Mouse (Mus musculus): ENCODE measurements around the gene Ccdc107. TPM values are rescaled to one million over a fixed set of nuclear protein-coding genes. Genes with fewer than 3 reads are reported as not detected.

Ccdc107 gene
- total RNA-seq, 2 experiments from 2014 or later: 22.3 to 25.4 TPM

DNA sequence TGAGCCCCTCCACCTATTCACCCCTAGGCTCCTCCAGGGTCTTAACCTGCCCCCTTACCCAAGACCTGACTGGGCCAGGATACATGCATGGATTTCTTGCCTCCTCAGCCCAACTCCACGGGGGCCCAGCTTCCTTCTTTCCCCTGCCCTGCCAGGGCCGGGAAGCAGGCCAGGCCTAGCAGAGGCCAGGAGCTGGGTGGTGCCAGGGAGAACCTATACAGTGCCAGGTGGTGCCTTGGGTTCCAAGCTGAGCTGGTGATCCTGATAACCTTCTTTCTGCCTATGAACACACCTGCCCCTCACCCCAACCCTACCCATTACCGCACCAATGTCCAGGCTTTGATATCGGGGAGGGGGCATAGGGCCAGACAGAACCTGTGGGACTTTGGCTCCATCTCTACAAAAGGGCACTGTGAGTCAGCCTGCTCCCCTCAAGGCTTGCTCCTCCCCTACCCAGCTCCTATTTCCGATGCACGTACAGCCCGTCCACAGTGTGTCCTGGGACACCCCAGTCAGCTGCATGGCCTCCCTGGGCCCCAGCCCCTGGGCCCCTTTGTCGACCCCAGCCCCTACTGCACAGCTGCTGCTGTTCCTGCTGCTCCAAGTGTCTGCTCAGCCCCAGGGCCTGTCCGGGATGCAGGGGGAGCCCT is 14.0 kb downstream of the Ccdc107 start, which contains the start of gene Car9:
TSS of gene Car9 (plus strand) at position 431 of the 650 bp plus-strand sequence.
- intact Hi-C loops (cut with DNase I): no loop called here
- DNase-seq (ENCODE audit: low spot score in 2 of 2): no peak

DNA sequence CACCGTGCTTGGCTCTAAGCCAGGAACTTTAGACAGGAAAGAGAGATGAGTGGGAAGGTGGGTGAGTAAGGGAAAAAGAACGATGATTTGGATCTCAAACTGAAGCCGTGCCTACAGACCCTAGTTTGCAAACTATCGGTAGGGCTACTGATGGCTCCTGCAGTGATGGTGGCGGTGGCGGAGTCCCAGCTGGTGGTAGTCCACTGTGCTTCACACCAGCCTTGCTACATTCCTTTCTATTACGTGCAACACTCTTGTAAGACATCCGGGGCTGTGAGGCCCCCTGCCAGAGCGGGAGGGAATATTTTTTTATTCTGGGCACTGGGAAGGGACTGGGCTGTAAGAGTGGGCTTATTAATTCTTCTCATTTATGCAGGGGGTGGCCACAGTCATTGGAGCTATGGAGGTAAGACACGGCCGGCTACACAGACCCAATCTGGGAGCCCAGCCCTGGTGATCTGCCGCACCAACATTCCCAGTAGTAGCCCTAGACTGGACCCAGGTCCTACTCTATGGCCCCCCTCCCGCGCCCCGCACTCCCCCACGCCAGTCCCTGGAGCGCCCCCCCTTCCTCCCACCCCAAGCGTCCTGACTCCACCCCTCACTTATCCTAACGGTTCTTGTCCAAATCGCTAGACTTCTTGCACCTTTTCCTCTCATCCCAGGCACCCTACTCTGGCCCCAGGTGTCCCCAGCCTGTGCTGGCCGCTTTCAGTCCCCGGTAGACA is 15.4 kb downstream of the Ccdc107 start:
- DNase-seq (ENCODE audit: low spot score in 2 of 2): no peak
- intact Hi-C loops (cut with DNase I): no loop called here

DNA sequence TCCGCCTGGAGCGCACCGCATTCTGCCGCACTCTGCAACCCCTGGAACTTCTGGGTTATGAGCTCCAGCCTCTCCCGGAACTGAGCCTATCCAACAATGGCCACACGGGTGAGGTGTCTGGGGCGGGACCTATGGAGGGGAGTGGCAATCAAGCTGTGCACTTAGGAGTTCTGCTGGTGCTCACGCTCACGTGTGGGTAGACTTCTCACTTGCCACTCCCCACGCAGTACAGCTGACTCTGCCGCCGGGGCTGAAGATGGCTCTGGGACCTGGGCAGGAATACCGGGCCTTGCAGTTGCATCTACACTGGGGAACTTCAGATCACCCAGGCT is 15.9 kb downstream of the Ccdc107 start:
- intact Hi-C loops (cut with DNase I): no loop called here
- no peak for DNase-seq (ENCODE audit: low spot score in 2 of 2)

DNA sequence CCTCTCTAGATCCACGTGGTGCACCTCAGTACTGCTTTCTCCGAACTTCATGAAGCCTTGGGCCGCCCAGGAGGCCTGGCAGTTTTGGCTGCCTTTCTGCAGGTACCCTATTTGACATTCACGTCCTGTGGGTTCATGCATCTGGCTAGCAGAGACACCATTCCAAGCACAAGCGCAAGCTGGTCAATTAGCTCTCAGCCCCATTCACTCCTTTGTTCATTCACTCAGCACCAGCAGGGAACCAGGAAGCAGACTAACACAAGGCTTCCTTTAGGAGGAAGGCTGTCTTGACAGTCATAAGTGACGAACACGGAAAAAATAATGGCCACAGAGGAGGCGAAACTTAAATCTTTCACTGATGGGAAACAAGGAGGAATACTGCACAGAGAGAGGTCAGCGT is 16.4 kb downstream of the Ccdc107 start:
- no peak for DNase-seq (ENCODE audit: low spot score in 2 of 2)
- intact Hi-C loops (cut with DNase I): no loop called here

- DNase-seq (ENCODE audit: low spot score in 2 of 2): no peak
- intact Hi-C loops (cut with DNase I): no loop called here
These were observed 19.2 kb downstream of the Ccdc107 start for GRCm38 (mm10) chr4:43511675-43512454.

- DNase-seq (ENCODE audit: low spot score in 2 of 2): no peak
- intact Hi-C loops (cut with DNase I): no loop called here
These were observed 20.0 kb downstream of the Ccdc107 start for GRCm38 (mm10) chr4:43512653-43513052.

GRCm38 (mm10) chr4:43513300-43513699 is 20.6 kb downstream of the Ccdc107 start:
- no peak for DNase-seq (ENCODE audit: low spot score in 2 of 2)

DNA sequence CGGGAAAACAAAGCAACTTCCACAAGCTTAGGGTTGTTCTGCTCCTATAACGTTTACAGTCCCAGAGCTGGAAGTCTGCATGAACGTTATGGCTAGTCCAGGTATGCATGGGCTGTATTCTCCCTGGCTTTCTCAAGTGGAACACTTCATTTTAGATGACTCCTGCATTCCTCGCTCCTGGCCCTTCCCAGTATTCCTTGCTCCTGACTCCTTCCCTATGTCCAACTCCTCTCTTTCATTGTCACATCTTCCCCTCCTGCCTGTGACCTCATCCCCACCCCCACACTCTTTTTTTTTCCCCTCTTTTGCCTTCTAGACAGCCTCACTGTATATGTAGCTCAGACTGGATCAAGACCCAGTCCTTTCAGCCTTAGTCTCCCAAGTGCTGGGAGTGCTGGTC is 21.1 kb downstream of the Ccdc107 start:
- intact Hi-C loops (cut with DNase I): no loop called here
- DNase-seq (ENCODE audit: low spot score in 2 of 2): no peak

More at GRCm38 (mm10) chr4:43513300-43513699, 20.6 kb downstream of the Ccdc107 start:
- intact Hi-C loops (cut with DNase I): no loop called here

DNA sequence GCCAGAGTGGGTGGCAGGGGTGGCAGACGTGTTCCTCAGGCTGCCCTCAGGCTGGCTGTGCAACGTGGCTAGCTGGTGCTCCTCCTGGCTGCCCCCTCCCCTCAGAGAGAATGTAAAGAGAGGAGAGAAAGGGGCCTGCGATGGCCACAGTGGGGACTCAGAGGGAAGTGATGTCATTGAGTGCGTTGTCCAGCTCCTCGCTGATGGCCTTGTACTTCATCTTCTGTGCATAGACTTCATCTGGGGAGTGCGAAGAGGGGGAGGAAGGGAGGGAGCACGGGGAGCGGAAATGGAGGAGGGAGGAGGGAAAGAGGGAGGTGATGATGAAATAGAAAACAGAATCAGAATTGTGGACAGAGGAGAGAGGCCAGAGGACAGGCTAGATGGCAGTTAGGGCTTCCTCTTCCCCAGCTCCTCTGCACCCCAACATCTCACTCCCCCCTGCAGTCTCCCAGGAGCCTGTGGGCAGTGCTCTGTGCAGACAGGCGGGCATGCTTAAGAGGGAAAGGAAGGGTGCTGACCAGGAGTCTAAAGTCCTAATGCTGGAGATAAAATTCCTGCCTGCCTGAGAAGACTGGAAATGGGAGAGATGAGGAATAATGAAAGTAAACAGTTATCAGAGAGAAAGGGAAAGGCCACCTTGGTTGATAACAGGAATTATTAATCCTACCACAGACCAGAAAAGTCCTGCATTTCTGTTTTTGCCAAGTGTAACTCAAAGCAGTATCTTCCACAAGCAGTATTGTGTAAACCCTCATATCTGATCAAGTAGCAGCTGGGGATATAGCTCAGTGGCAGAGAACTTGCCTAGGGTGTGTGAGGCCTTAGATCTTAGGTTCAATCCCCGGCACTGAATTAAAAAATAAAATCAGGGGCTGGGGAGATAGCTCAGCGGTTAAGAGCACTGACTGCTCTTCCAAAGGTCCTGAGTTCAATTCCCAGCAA is 23.3 kb downstream of the Ccdc107 start:
- intact Hi-C loops (cut with DNase I): no loop called here
- DNase-seq (ENCODE audit: low spot score in 2 of 2): no peak

DNA sequence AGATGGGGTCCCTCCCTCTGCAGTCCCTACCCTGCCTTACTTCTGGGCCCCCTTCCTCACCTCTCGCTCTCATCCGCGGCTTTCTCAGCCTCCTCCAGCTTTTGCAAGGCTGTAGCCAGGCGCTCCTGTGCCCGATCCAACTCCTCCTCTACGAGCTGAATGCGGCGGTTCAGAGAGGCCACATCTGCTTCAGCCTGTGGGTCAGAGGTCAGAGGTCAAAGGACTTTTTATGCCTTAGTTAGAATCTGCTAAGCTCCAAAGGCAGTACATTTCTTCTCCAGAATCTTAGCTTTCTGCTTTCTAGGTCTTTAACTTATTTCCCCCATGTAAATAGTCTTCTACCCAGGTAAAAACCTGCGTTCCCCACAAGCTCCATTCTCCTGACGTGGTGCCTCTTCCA is 26.9 kb downstream of the Ccdc107 start:
- intact Hi-C loops (cut with DNase I): no loop called here
- DNase-seq (ENCODE audit: low spot score in 2 of 2): no peak

DNA sequence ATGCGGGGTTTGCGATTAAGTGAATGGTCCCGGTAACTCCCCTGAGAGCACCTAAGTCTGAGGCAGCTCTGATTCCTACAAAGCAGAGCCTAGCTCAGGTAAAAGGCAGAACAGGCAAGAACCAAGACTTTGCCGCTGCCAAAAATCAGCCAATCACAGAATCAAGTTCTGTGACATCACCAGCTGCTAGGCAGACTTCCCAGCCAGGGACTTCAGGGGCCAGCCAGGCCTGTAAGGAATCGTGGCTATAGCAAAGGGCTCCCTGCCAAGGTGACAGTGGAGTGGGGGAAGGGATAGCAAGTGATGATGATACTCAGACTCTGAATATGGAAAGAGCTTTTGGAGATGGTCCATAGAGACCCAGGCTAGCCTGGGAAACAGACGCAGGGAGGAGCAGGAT is 27.3 kb downstream of the Ccdc107 start:
- DNase-seq (ENCODE audit: low spot score in 2 of 2): peak; percentile 85 to 89
- intact Hi-C loops (cut with DNase I): no loop called here

DNA sequence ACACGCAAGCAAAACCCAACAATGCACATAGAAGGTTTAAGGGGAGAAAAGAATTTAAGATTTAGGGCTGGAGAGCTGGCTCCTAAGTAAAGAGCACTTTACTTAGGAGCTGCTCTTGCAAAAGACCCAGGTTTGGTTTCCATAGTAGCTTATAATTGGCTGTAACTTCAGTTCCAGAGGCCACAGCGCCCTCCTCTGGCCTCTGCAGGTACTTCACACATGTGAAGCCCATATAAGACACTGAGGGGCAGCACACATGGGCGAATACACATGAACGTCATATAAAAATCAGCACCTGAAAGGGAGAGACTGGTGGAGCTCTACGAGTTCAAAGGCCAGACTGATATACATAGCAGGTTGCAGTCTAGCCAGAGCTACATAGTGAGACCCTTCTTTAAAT is 35.2 kb downstream of the Ccdc107 start:
- no peak for DNase-seq (ENCODE audit: low spot score in 2 of 2)

GRCm38 (mm10) chr4:43528487-43528886 is 35.8 kb downstream of the Ccdc107 start:
- intact Hi-C loops (cut with DNase I): loop anchor here (5.0 kb wide), 1 partner anchor 36 kb away; the partner anchor contains the start of gene Ccdc107

More for the DNA sequence above, 35.2 kb downstream of the Ccdc107 start:
- intact Hi-C loops (cut with DNase I): loop anchor here (5.0 kb wide), 1 partner anchor 36 kb away; the partner anchor contains the start of gene Ccdc107

DNA sequence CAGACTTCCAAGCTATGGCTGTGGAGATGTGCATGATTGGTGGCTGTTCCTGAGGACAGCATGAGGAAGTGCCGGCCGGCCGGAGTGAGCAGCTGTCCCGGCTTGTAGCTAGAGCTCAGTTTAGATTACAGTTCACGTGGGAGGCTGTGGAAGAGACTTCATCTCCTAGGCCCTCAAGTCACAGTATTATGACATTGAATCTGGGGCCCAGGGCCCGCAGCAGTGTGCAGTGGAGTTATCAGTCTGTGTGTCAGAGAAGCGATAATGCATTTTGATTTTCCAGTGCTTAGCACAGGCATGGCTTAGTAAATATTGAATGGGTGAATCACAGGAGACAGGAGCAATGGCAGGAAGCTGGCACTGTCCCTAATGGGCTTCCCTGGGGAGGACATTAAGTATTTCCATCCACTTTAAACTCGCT is 37.4 kb downstream of the Ccdc107 start:
- intact Hi-C loops (cut with DNase I): loop anchor here (5.0 kb wide), 2 partner anchors 88 to 127 kb away; partner anchors contain the start of genes Hint2 and Tesk1
- peak in 1 of 2 experiments; percentile 36 for DNase-seq (ENCODE audit: low spot score in 2 of 2)

More at GRCm38 (mm10) chr4:43528487-43528886, 35.8 kb downstream of the Ccdc107 start:
- no peak for DNase-seq (ENCODE audit: low spot score in 2 of 2)

- intact Hi-C loops (cut with DNase I): loop anchor here (5.0 kb wide), 2 partner anchors 88 to 127 kb away; partner anchors contain the start of genes Hint2 and Tesk1
- peak; percentile 74 to 86 for DNase-seq (ENCODE audit: low spot score in 2 of 2)
These were observed 37.9 kb downstream of the Ccdc107 start for GRCm38 (mm10) chr4:43530581-43530980.

- no peak for DNase-seq (ENCODE audit: low spot score in 2 of 2)
- intact Hi-C loops (cut with DNase I): loop anchor here (5.0 kb wide), 2 partner anchors 91 to 124 kb away; partner anchors contain the start of genes Hint2 and Tesk1
These were observed 40.6 kb downstream of the Ccdc107 start for GRCm38 (mm10) chr4:43533270-43533669.

DNA sequence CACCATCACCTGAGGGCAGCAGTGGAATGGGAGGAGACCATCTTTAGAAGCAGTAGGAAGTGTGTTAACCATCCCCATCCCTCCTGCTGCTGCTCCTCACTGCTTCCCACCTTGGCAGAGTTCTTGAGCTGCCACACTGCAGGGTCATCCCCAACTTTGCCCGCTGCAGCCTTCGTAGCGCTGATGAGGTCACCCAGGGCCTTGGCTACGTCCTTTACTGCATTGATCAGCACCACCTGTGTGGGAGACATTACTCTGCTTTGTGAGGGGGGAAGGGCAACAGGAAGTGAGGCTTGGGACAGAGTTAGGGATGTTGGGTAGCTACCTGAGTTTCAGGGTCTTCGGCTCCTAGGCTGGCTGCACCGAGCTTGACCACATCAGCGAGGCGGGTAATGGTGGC is 42.9 kb downstream of the Ccdc107 start:
- intact Hi-C loops (cut with DNase I): no loop called here
- DNase-seq (ENCODE audit: low spot score in 2 of 2): no peak

- intact Hi-C loops (cut with DNase I): no loop called here
- DNase-seq (ENCODE audit: low spot score in 2 of 2): no peak
These were observed 43.3 kb downstream of the Ccdc107 start for GRCm38 (mm10) chr4:43536031-43536430.

DNA sequence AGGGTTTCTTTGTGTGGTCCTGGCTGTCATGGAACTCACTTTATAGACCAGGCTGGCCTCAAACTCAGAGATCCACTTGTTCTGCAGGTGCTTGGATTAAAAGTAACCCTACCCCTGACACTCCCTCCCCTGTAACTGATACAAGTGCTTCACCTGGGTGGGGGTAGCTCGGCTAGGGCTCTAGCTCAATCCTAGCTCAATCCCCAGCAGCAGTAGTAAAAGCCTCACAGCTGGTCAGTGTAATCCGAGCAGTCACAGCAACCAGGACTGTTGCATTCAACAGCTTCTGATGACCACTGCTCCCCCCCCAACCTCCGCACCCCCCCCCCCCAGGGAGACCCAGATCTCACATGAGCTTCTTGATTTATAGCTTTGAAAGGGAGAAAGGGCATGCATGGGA is 49.3 kb downstream of the Ccdc107 start:
- DNase-seq (ENCODE audit: low spot score in 2 of 2): no peak
- intact Hi-C loops (cut with DNase I): no loop called here

All from left cerebral cortex, postnatal 25 days (tissue).